Mouse (Mus musculus) CH12.LX (cell line): ENCODE data around the gene Eef1a1. TPM values are rescaled to one million over a fixed set of nuclear protein-coding genes. Genes with fewer than 3 reads are reported as not detected.

Source experiments
- DNase-seq: peaks from one replicate; pipeline ENCODE4 v3.0.0-alpha.2; 2013; ENCODE audit errors: extremely low read depth
- H3K27ac ChIP-seq: 2 replicates; pipeline ENCODE4 v1.5.1; 2012; ENCODE audit warnings: low read depth, mild to moderate bottlenecking, control low read depth, moderate library complexity; ENCODE audit not compliant: insufficient read depth
- H3K27me3 ChIP-seq: replicated peaks from 2 replicates; pipeline ENCODE3; 2012; ENCODE audit warnings: inconsistent platforms
- H3K36me3 ChIP-seq, 2 experiments: replicated peaks in 1 of 2; 2 replicates each; pipeline versions ENCODE3 to v1.6.1; 2012; ENCODE audit warnings: inconsistent platforms in 1 of 2, low read length in 1 of 2, mild to moderate bottlenecking in 1 of 2, mixed read lengths in 1 of 2, moderate library complexity in 1 of 2; ENCODE audit not compliant: control insufficient read depth in 1 of 2, insufficient read depth in 1 of 2
- H3K4me1 ChIP-seq, 2 experiments: 2 replicates each; pipeline ENCODE4 v1.6.1; 2012; ENCODE audit warnings: inconsistent platforms in 1 of 2, moderate library complexity in 1 of 2; ENCODE audit not compliant: insufficient read depth in 2 of 2, control insufficient read depth in 1 of 2
- H3K4me2 ChIP-seq: 2 replicates; pipeline ENCODE4 v1.6.1; 2012; ENCODE audit warnings: low read depth, mild to moderate bottlenecking, control low read depth; ENCODE audit not compliant: poor library complexity, insufficient read depth, severe bottlenecking
- H3K4me3 ChIP-seq, 3 experiments: fragments of 150-350 bp in 1 of 3; sonication (generic) in 1 of 3; replicated peaks in 1 of 3; 2 replicates each; pipeline versions ENCODE3 to v1.5.1; 2011 to 2012; ENCODE audit warnings: low read depth in 2 of 3, low read length in 2 of 3, mild to moderate bottlenecking in 2 of 3, moderate library complexity in 2 of 3, control low read depth in 1 of 3, improper control_type of control experiment in 1 of 3, inconsistent platforms in 1 of 3, mixed read lengths in 1 of 3; ENCODE audit not compliant: poor library complexity in 1 of 3
- H3K79me2 ChIP-seq: replicated peaks from 2 replicates; pipeline ENCODE4 v1.6.1; 2012; ENCODE audit warnings: mild to moderate bottlenecking, moderate library complexity; ENCODE audit not compliant: control insufficient read depth, poor library complexity, insufficient read depth, severe bottlenecking; ENCODE audit errors: extremely low read depth
- H3K9ac ChIP-seq: 2 replicates; pipeline ENCODE4 v1.6.1; 2012; ENCODE audit warnings: low read depth, mild to moderate bottlenecking, control low read depth, moderate library complexity; ENCODE audit not compliant: insufficient read depth
- H3K9me3 ChIP-seq: replicated peaks from 2 replicates; pipeline ENCODE3; 2012; ENCODE audit warnings: low read length, inconsistent platforms, mixed read lengths
- CHD1 ChIP-seq: IDR thresholded peaks from 2 replicates; pipeline ENCODE4 v1.6.1; 2012; ENCODE audit warnings: low read depth, low read length, improper control_type of control experiment, inconsistent platforms
- CTCF ChIP-seq, 2 experiments: IDR thresholded peaks in 1 of 2; conservative IDR thresholded peaks in 1 of 2; 2 replicates each; pipeline ENCODE4 v1.5.1; 2011 to 2012; ENCODE audit warnings: low read depth in 2 of 2, low read length in 2 of 2, improper control_type of control experiment in 1 of 2, inconsistent platforms in 1 of 2, mild to moderate bottlenecking in 1 of 2, moderate library complexity in 1 of 2
- EP300 ChIP-seq: IDR thresholded peaks from 2 replicates; pipeline ENCODE4 v1.6.1; 2011; ENCODE audit warnings: low read length, improper control_type of control experiment
- MXI1 ChIP-seq: IDR thresholded peaks from 2 replicates; pipeline ENCODE4 v1.6.1; 2011; ENCODE audit warnings: mild to moderate bottlenecking, low read depth, low read length, improper control_type of control experiment
- MYC ChIP-seq: IDR thresholded peaks from 2 replicates; pipeline ENCODE4 v1.6.1; 2011; ENCODE audit warnings: low read depth, mild to moderate bottlenecking, improper control_type of control experiment, low read length
- NELFE ChIP-seq: IDR thresholded peaks from 2 replicates; pipeline ENCODE4 v1.6.1; 2011; ENCODE audit warnings: low read depth, low read length, improper control_type of control experiment
- POLR2A ChIP-seq: IDR thresholded peaks from 2 replicates; pipeline ENCODE4 v1.6.1; 2011; ENCODE audit warnings: low read depth, mild to moderate bottlenecking, improper control_type of control experiment, low read length
- POLR2AphosphoS2 ChIP-seq: IDR thresholded peaks from 2 replicates; pipeline ENCODE4 v1.6.1; 2011; ENCODE audit warnings: low read depth, low read length, improper control_type of control experiment
- SMC3 ChIP-seq: IDR thresholded peaks from 2 replicates; pipeline ENCODE4 v1.6.1; 2011; ENCODE audit warnings: low read depth, low read length, improper control_type of control experiment
- USF2 ChIP-seq: conservative IDR thresholded peaks from 2 replicates; pipeline ENCODE4 v1.6.1; 2011; ENCODE audit warnings: low read depth, low read length, improper control_type of control experiment
- ZC3H11A ChIP-seq: IDR thresholded peaks from 2 replicates; pipeline ENCODE4 v1.6.1; 2012; ENCODE audit warnings: low read depth, mild to moderate bottlenecking, inconsistent platforms, low read length, improper control_type of control experiment
- ZNF384 ChIP-seq: IDR thresholded peaks from 2 replicates; pipeline ENCODE4 v1.6.1; 2012; ENCODE audit warnings: low read depth, low read length, improper control_type of control experiment, inconsistent platforms
- dilution Hi-C: fragments of 300-500 bp; cut with MboI; formaldehyde crosslinking; loops from 2 replicates; pipeline ENCODE4 v1.14.3; 2020; ENCODE audit warnings: low sequenced_read_pairs; ENCODE audit not compliant: extremely low pct_unique_long_range_greater_than_20kb, extremely low pct_ligation_motif_present
- in situ Hi-C: fragments of 300-500 bp; cut with MboI; formaldehyde crosslinking; loops from 3 replicates; pipeline ENCODE4 v1.14.3; 2019; ENCODE audit warnings: low sequenced_read_pairs, low pct_ligation_motif_present, low pct_unique_long_range_greater_than_20kb, mixed read lengths
- polyA plus RNA-seq: library from polyadenylated mRNA; unstranded; fragments of >175 nt; gene quantifications from 2 replicates; pipeline ENCODE4 v1.2.1, GENCODE M21; 2012; ENCODE audit warnings: low read depth; ENCODE audit not compliant: insufficient read length
- total RNA-seq, 2 experiments: library from RNA; depleted of rRNA; stranded (reverse); fragments of 300-350 nt in 1 of 2; fragments of >200 nt in 1 of 2; gene quantifications; 2 replicates each; pipeline ENCODE4 v1.2.3; 2012 to 2014

Eef1a1 gene
- total and polyA plus RNA-seq, 3 experiments: 12,362 to 21,026 (median 18,409) TPM

DNA sequence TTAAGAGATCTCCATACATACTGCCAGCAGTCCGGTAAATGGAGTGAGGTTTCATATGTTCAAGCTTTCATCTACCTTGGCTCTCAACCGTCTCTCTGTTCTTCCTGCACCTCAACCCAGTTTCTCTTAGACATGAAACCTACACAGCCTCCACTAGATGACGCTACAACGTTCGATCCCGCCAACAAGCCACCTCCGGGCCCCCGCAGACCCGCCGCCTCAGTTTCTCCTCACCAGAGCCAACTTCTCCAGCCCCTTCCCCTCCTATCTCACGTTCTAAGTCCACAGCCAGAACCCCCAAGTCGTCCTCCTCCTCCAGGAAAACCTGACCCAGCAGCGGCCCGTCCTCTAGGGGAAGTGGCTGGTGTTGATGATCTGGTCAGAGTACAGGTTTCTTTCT, 32.7 kb upstream of the Eef1a1 start:
- in situ Hi-C loops (no loop called here), dilution Hi-C loops (no loop called here)
- H3K4me1 ChIP-seq: peaks cover 3 to 6% of the 10 kb centered on the region in 2 experiments; a peak in 3 of 4 replicates
- H3K4me2 ChIP-seq: no peak overlapping the region
- TF ChIP-seq MYC (no peak), CTCF (conservative IDR thresholded peaks at IDR 0.05 in 1 of 2, IDR thresholded peaks at IDR 0.05 in 1 of 2; ENCODE audit: low read depth in 2 of 2, low read length in 2 of 2) (peak in 1 of 2 experiments; percentile 29; a peak in 1 of 4 replicates), ZNF384 (no peak)
- no peak overlapping the region for H3K27ac ChIP-seq
- H3K9me3 ChIP-seq: no peaks in the 10 kb centered on the region
- H3K4me3 ChIP-seq: no peak overlapping the region
- H3K9ac ChIP-seq: no peak overlapping the region
- no peaks in the 10 kb centered on the region for H3K79me2 ChIP-seq
- H3K27me3 ChIP-seq: peaks cover 2% of the 10 kb centered on the region
- DNase-seq: no peak
- H3K36me3 ChIP-seq: no peaks in the 10 kb centered on the region

DNA sequence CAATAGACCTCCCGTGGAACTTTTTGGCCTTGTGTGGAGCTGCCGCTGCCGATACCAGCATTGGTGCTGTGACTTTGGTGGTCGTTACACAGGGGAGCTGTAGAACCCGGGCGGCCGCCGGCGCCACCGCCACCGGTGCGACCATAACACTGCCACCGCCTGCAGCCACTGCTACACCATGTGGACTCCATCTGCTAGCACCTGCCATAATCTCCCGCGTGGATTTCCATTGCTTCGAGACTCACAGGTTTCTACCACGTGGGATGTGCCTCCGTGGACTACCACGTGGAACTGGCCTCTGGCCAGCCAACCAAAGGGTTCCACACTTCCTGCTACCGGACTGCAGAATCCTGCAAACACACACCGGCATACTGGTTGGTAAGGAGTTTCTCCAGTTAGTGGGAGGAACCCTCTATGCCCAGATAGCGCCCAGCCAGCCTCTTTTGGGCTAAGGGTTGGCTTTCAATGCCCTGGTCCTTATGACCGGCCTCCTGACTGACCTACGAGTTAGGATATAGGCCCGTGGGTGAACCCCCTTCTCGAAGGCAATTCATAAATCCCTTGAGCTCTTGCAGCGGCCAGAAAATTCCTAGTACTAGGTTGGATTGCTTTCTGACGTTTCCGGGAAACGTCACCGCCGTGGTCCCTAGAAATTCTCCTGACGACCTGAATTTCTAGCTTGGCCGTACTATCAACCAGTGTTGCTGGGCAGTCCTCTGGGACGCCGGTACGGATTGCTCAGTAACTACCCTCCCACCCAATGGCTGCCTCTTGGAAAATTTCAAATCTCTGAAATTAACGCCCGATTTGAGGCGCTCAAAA, 32.0 kb upstream of the Eef1a1 start:
- Histone ChIP-seq H3K4me2 (no peak overlapping the region), H3K79me2 (no peaks in the 10 kb centered on the region), H3K4me1 (no peaks in the 10 kb centered on the region; a peak in 1 of 4 replicates), H3K27ac (no peak overlapping the region), H3K4me3 (no peak overlapping the region), H3K9me3 (no peaks in the 10 kb centered on the region), H3K27me3 (peaks cover 2% of the 10 kb centered on the region), H3K9ac (no peak overlapping the region), H3K36me3 (no peaks in the 10 kb centered on the region)
- dilution Hi-C loops (no loop called here), in situ Hi-C loops (no loop called here)
- TF ChIP-seq CTCF (conservative IDR thresholded peaks at IDR 0.05 in 1 of 2, IDR thresholded peaks at IDR 0.05 in 1 of 2; ENCODE audit: low read depth in 2 of 2, low read length in 2 of 2) (no peak), POLR2A (no peak), SMC3 (no peak), EP300 (no peak), ZC3H11A (no peak)
- no peak for DNase-seq

DNA sequence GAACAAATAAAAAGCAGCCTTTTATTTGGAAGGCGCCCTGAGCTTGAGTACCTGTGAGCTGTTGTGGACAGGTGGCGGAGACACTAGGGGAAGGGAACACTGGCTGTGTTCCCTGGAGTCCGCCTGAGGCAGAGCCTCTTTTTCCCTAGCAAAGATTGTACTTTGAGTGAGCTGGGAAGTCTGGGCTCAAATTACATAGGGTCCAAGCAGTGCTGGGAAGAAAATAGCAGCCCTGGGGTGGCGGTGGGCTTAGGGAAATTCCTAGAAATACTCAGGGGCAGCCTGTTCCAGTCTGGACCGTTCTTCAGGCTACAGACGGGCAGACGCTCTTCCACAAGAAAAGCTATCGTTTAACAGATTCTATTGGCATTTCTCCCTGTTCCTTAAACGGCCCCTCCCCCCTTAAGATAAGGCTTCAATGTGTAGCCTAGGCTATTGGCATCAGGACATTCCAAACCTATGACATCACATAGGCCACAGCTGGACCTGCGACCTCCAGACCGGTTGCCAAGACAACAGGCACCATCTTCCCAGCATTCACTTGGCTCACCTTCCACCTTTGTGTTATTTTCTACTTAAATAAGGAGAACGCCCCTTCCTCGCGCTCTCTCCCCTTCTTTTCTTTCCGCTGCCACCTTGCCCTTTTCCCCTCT, 31.3 kb upstream of the Eef1a1 start:
- TF ChIP-seq CHD1 (no peak), MXI1 (no peak), USF2 (no peak), MYC (no peak), POLR2AphosphoS2 (no peak), NELFE (no peak)
- DNase-seq: no peak
- Histone ChIP-seq H3K9ac (no peak overlapping the region), H3K4me2 (no peak overlapping the region), H3K27me3 (peaks cover 2% of the 10 kb centered on the region), H3K79me2 (no peaks in the 10 kb centered on the region), H3K9me3 (no peaks in the 10 kb centered on the region), H3K4me1 (no peaks in the 10 kb centered on the region), H3K36me3 (no peaks in the 10 kb centered on the region), H3K27ac (no peak overlapping the region), H3K4me3 (no peak overlapping the region)
- dilution Hi-C loops (no loop called here), in situ Hi-C loops (no loop called here)
